Mouse (Mus musculus) bone marrow macrophage, adult 2 months (primary cell): ENCODE data around the gene Itih5.

Source experiments
- CTCF ChIP-seq: IDR thresholded peaks from 2 replicates; pipeline ENCODE4 v1.5.1; 2012; ENCODE audit warnings: low read depth, mild to moderate bottlenecking, low read length, moderate library complexity
- POLR2A ChIP-seq: IDR thresholded peaks from 2 replicates; pipeline ENCODE4 v1.6.1; 2012; ENCODE audit warnings: mild to moderate bottlenecking, low read depth, low read length, borderline replicate concordance

- TF ChIP-seq POLR2A (no peak), CTCF (no peak)
Measured at GRCm38 (mm10) chr2:10193553-10193952, 40.2 kb downstream of the Itih5 start.
